Mouse (Mus musculus) liver, embryonic 16.5 days (tissue): ENCODE results near the gene Med12l. TPM values are rescaled to one million over a fixed set of nuclear protein-coding genes. Genes with fewer than 3 reads are reported as not detected.
"Not testable (repeated sequence)": the region's sequence is repeated elsewhere in the genome, so short reads cannot be mapped to it uniquely, and the experiment has no call there.

Source experiments
- ATAC-seq: fragments of 200-750 bp; cut with Nextera tagmentation; 2 replicates; pipeline ENCODE4 v1.8.0; 2017; ENCODE audit warnings: low read depth, mild to moderate bottlenecking, moderate number of reproducible peaks, moderate library complexity
- H3K27ac ChIP-seq: fragments of 300-500 bp; sonication (generic); 2 replicates; pipeline ENCODE4 v1.5.1; 2014; ENCODE audit warnings: mild to moderate bottlenecking, low read length
- H3K27me3 ChIP-seq: fragments of 300-500 bp; sonication (generic); 2 replicates; pipeline ENCODE4 v1.6.1; 2014; ENCODE audit warnings: low read depth, low read length, mixed read lengths; ENCODE audit not compliant: control insufficient read depth, insufficient read depth
- H3K36me3 ChIP-seq: fragments of 300-500 bp; sonication (generic); 2 replicates; pipeline ENCODE4 v1.6.1; 2014; ENCODE audit warnings: mild to moderate bottlenecking; ENCODE audit not compliant: control insufficient read depth, insufficient read depth
- H3K4me1 ChIP-seq: fragments of 300-500 bp; sonication (generic); 2 replicates; pipeline ENCODE4 v1.6.1; 2014; ENCODE audit warnings: low read depth, low read length, mixed read lengths; ENCODE audit not compliant: control insufficient read depth
- H3K4me2 ChIP-seq: fragments of 300-500 bp; sonication (generic); 2 replicates; pipeline ENCODE4 v1.6.1; 2014; ENCODE audit warnings: low read depth, low read length, mixed read lengths
- H3K4me3 ChIP-seq: fragments of 300-500 bp; sonication (generic); 2 replicates; pipeline ENCODE4 v1.5.1; 2014; ENCODE audit warnings: low read depth, mild to moderate bottlenecking, low read length
- H3K9ac ChIP-seq: fragments of 300-500 bp; sonication (generic); 2 replicates; pipeline ENCODE4 v1.6.1; 2014; ENCODE audit warnings: low read depth, low read length
- H3K9me3 ChIP-seq: fragments of 300-500 bp; sonication (generic); replicated peaks from 2 replicates; pipeline ENCODE4 v1.6.1; 2016; ENCODE audit warnings: low read length; ENCODE audit not compliant: control insufficient read depth
- WGBS: fragments of 180-500 bp; shearing (Covaris S2); extraction: QIAGEN DNeasy Blood & Tissue Kit; methylation state at CpG from one replicate; pipeline ENCODE4 v1.1.7; 2014; ENCODE audit not compliant: insufficient replicate concordance; 5-methylcytosine and 5-hydroxymethylcytosine counted together
- polyA plus RNA-seq: library from polyadenylated mRNA; unstranded; fragments of >200 nt; fragmentation: Nextera tagmentation; extraction: Ambion mirVana; gene quantifications from 2 replicates; pipeline ENCODE4 v1.2.1, GENCODE M21; 2015

Gene Med12l
- polyA plus RNA-seq, 1 experiment from 2014 or later: 0.73 TPM

DNA sequence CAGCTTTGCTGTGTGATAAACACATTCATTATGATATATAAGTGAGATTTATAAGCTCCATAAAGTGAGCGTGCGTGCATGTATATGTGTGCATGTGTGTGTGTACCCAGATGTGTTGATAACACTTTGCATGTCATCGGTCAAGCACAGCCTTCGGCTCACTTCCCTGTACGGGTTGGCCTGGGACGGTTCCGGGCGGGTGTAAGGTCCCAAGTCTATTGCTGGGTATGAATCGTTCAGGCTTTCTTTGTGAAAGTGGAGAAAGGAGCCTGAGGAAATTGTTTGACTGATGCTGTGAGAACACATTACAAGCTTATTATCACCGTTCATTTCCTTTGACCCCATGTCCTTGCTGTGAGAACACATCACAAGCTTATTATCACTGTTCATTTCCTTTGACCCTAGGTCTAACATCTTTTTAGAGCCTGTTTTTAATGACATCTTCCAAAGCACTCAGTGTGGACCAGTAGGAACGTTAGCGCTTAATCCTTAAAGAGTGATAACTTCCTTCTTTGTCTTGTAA lies 133.4 kb downstream of the Med12l start:
- H3K9me3 ChIP-seq: no peaks in the 10 kb centered on the region
- H3K9ac ChIP-seq: no peak overlapping the region
- H3K36me3 ChIP-seq: no peaks in the 10 kb centered on the region
- H3K4me3 ChIP-seq: no peak overlapping the region
- ATAC-seq: no peak
- H3K4me1 ChIP-seq: no peaks in the 10 kb centered on the region
- no peak overlapping the region for H3K4me2 ChIP-seq
- 75% methylated on average over 12 of the region's 12 CpGs for WGBS
- H3K27me3 ChIP-seq: no peaks in the 10 kb centered on the region
- no peak overlapping the region for H3K27ac ChIP-seq

DNA sequence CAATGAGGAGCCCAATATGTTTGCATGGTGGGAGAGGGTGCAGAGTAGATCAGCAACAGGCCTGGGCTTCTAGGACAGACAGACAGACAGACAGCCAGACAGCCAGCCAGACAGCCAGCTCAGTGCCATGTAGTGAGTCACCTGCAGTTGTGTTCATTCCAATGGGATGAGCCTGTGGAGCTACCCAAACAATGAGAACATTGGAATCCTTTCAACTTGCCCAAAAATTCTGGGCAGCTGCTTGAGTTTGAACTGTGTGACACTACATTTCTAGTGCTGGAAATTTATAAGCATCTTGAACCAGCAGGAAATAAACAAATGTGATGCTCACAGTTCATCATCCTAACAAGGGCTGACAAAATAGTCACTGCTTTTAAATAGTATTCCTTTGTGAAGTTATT lies 134.0 kb downstream of the Med12l start:
- ATAC-seq: no peak
- H3K27ac ChIP-seq: no peak overlapping the region

DNA sequence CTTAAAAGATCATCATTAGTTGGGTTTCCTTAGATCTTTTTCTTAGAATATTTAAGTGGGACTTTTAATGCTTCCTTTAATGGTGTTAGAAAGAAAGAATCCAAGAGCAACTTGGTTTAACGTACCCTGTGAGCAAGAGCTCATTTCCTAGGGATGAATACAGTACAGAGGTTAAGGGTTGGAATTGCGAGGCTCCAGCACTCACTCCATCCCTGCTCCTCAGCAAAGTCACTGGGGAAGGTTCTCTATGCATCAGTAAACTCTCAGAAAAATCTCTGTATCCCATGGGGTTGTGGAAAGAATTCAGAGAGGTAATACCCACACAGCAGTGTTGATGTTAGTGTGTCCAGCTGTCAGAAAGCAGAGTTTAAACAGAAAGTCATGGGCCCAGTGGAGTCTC lies 134.5 kb downstream of the Med12l start:
- Histone ChIP-seq H3K9me3 (no peaks in the 10 kb centered on the region), H3K27me3 (no peaks in the 10 kb centered on the region), H3K36me3 (no peaks in the 10 kb centered on the region), H3K9ac (no peak overlapping the region), H3K4me3 (no peak overlapping the region), H3K4me2 (no peak overlapping the region), H3K27ac (no peak overlapping the region), H3K4me1 (no peaks in the 10 kb centered on the region)
- 65% methylated on average over 2 of the region's 2 CpGs for WGBS
- ATAC-seq: no peak

More for the DNA sequence above, 134.0 kb downstream of the Med12l start:
- Histone ChIP-seq H3K9ac (no peak overlapping the region), H3K36me3 (no peaks in the 10 kb centered on the region), H3K4me2 (no peak overlapping the region), H3K9me3 (no peaks in the 10 kb centered on the region), H3K4me1 (no peaks in the 10 kb centered on the region), H3K4me3 (no peak overlapping the region), H3K27me3 (no peaks in the 10 kb centered on the region)

DNA sequence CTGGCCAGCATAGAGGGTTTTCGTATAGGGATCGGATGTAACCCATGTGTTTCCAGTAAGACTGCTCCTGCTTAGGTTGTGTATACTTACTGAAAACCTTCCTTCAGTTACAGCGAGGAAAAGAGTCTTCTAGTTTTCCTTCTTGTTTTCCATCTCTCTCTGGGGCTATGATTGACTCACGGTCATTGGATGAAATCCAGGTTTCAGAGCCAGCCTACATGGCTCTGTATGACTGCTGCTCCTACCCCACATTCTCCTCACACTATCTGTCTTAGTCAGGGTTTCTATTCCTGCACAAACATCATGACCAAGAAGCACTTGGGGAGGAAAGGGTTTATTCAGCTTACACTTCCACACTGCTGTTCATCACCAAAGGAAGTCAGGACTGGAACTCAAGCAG lies 135.3 kb downstream of the Med12l start:
- not testable (repeated sequence) for H3K9me3 ChIP-seq, H3K4me1 ChIP-seq, H3K27ac ChIP-seq, H3K4me2 ChIP-seq, ATAC-seq, H3K36me3 ChIP-seq, H3K27me3 ChIP-seq, H3K4me3 ChIP-seq, H3K9ac ChIP-seq
- WGBS: 80% methylated on average over 4 of the region's 4 CpGs

DNA sequence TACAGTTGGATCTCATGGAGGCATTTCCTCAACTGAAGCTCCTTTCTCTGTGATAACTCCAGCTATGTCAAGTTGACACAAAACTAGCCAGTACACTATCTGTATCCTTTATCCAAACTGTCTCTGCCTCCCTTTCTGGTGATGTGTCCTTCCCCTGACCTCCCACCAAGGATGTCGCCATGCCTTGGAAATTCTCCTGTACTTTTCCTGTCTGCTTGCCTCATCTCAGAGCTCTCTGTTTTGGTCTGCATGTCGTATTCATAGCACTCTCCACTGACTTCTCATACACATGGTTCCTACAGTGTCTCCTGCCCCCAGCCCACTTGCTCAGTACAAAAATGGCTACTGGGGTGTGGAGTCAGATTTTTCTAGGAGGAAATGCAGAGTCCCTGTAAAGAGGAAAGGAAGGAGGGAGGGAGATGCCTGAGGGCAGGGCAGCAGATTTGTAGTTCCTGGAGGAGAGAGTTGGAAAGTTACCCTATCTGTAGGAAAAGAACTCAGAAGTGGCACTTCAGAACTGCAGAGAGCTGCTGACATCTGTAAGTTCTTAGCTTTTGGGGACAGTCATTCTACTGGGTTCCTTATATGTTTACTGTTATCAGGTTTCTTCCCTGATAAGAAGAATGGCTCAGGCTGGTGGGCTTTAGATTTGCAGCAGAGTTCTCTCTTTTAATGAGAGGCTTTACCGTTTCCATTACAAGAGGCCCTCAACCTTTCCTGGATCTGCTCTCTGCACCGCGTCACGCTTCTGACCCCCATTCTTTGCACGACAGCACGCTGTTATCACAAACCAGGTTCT lies 136.1 kb downstream of the Med12l start:
- no peaks in the 10 kb centered on the region for H3K36me3 ChIP-seq
- 48% methylated on average over 8 of the region's 8 CpGs for WGBS
- no peak overlapping the region for H3K4me3 ChIP-seq
- H3K9ac ChIP-seq: no peak overlapping the region
- H3K27ac ChIP-seq: no peak overlapping the region
- ATAC-seq: no peak
- H3K4me2 ChIP-seq: no peak overlapping the region
- no peaks in the 10 kb centered on the region for H3K4me1 ChIP-seq
- H3K27me3 ChIP-seq: no peaks in the 10 kb centered on the region
- no peaks in the 10 kb centered on the region for H3K9me3 ChIP-seq

DNA sequence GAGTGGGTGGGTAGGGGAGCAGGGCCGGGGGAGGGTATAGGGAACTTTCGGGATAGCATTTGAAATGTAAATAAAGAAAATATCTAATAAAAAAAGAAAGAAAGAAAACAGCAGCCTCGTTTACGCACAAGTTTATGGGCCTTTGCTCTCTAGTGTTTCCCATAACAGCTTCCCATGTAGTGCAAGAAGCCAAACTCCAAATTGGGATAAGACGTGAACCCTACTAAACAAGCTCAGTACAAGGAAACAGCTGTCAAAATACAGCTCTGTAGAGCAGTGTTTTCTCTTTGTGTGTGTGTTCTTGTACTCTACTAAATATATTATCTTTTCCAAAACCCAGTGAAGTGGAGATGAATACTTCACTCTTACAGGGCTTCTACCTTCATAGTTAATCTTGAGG lies 139.6 kb downstream of the Med12l start:
- 63% methylated on average over 5 of the region's 5 CpGs for WGBS
- Histone ChIP-seq H3K4me3 (no peak overlapping the region), H3K9me3 (no peaks in the 10 kb centered on the region), H3K27ac (no peak overlapping the region), H3K9ac (no peak overlapping the region), H3K4me1 (no peaks in the 10 kb centered on the region; the same call in 1 of the 2 replicates), H3K4me2 (no peak overlapping the region), H3K27me3 (no peaks in the 10 kb centered on the region), H3K36me3 (no peaks in the 10 kb centered on the region)
- no peak for ATAC-seq

DNA sequence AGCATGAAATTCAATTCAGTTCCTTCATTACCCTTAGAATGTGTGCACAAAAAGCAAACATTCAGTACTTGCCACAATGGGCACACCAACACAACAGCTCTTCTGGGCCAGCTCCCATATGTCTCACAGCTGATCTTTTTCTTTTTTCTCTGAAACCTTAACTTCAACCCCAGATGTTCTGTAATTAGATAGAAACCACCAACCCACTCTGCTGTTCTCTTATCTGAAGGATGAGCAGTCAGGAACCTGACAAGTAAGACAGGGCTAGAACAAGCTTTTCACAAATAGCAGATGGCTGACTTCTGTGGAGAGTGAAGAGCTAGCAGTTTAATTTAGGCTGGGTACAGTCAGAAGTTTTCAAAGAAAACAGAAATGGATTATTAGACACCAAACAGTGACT lies 144.0 kb downstream of the Med12l start:
- H3K9me3 ChIP-seq: no peaks in the 10 kb centered on the region
- no peaks in the 10 kb centered on the region; the same call in 1 of the 2 replicates for H3K4me1 ChIP-seq
- no peak for ATAC-seq
- H3K9ac ChIP-seq: no peak overlapping the region
- H3K27ac ChIP-seq: no peak overlapping the region
- no peak overlapping the region for H3K4me3 ChIP-seq
- no peaks in the 10 kb centered on the region for H3K27me3 ChIP-seq
- no peak overlapping the region for H3K4me2 ChIP-seq
- no peaks in the 10 kb centered on the region for H3K36me3 ChIP-seq

DNA sequence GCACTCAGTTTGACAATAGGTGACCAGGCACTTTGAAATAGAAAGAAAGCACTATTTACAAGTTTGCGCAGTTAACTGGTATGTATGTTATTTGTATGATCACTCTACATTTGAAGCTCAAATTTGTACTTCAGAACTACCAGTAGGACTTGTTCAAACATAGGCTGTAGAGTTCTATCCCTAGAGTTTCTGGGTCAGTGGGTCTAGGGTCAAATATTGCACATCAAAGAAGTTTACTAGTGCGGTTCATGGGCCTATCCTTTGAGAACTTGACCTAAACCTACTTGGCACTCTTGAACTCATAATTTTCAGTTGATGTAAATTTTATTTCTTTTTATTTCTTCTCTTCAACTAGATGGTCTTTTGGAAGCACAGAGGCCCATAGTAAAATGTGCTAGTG lies 145.0 kb downstream of the Med12l start:
- WGBS: 68% methylated on average over 2 of the region's 2 CpGs
- Histone ChIP-seq H3K4me3 (no peak overlapping the region), H3K4me2 (no peak overlapping the region), H3K27ac (no peak overlapping the region), H3K9ac (no peak overlapping the region), H3K27me3 (no peaks in the 10 kb centered on the region), H3K4me1 (no peaks in the 10 kb centered on the region; the same call in 1 of the 2 replicates), H3K36me3 (no peaks in the 10 kb centered on the region), H3K9me3 (no peaks in the 10 kb centered on the region)
- ATAC-seq: no peak

DNA sequence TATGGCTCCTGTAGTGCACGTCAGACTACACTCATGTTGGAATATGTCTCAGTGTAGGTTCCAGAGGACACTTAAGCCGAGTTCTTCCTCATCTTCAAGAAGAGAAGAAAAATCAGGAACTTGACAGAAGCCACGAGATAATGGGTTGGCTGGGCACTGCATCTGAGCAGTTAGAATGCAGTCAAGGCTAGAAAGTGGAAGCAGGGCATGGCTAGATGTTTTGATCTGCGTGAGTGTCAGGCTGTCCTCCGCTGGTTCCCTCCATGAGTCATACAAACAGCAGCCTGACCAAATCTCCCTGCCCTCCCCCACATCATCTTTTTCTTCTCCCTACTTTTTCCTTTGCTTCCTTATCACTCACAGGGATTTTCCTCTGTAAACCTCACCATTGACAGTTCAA lies 147.8 kb downstream of the Med12l start, which contains the start of gene P2ry14:
Gene P2ry14, minus strand, starts transcription at position 195 of the 400 bp plus-strand sequence.
- Histone ChIP-seq H3K9ac (no peak within 1 kb of the TSS), H3K4me1 (no peaks in the 10 kb centered on the region; the same call in 1 of the 2 replicates), H3K27ac (no peak within 1 kb of the TSS), H3K27me3 (no peaks in the 10 kb centered on the region), H3K4me2 (no peak within 1 kb of the TSS), H3K36me3 (no peaks in the 10 kb centered on the region), H3K4me3 (no peak within 1 kb of the TSS), H3K9me3 (no peaks in the 10 kb centered on the region)
- no peak for ATAC-seq
- 20% methylated on average over 5 of the region's 5 CpGs for WGBS
